Mouse (Mus musculus): ENCODE measurements at regions not wholly inside any gene's neighbourhood (a gene's known extent, or its start where the extent isn't known, plus 50 kb on each side); places are given as distances from the start of the nearest gene placed in this dataset.

DNA sequence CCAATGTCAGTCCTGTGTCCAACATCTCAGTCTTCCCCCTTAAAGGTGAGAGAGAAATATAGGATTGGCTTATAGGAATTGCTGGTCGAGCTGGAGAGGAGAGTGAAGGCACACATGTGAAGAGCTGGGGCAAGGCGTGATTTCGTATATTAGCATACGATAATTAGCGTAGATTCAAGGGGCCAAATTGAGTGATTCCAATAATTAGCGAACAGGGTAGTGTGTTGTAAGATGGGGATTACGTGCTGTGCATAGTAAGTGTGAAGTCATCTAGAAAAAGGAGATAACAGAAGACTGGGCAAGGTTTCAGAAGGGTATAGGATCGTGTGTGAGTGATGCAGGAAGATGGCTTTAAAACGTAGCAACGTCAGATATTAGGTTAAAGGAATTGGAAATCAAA, 147.6 kb upstream of the Auts2 start:
- intact Hi-C loops (cut with DNase I), result no loop called here

- intact Hi-C loops (cut with DNase I), result no loop called here
These were observed 132.1 kb upstream of the Auts2 start for GRCm38 (mm10) chr5:132675261-132675660.

DNA sequence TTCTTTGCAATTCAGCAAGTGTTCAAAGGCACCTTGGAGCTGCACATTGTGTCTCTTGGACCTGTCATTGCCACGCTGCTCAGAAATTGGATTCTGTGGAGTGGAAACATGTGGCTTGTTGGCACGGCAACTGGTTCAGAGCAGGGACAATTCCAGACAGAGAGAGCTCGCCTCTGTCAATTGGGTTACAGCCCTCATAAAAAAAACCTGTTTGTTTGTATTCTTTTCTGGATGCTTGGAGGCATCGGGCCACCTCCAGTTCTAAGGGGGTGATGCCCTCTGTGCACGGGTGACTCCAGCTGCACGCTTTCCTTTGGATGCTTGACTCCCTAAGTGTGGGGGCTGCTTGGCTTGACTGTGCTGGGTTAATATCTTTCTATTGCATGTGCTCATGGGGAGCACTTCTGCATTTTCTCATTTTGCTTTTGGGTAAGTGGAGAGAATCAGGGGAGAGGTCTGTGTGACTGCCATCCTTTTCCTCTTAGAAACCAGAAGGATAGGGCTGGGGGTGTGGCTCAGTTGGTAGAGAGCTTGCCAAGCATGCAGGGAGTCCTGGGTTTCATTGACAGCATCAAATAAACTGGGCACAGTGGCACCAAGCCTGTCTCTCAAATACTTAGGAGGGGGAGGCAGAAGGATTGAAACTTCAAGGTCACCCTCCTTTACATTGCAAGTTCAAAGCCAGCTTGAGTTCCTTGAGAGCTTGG, 130.6 kb upstream of the Auts2 start:
- intact Hi-C loops (cut with DNase I), result no loop called here

- intact Hi-C loops (cut with DNase I), result no loop called here
These were observed 128.4 kb upstream of the Auts2 start for GRCm38 (mm10) chr5:132671496-132671895.

GRCm38 (mm10) chr5:132667316-132667715, 124.2 kb upstream of the Auts2 start:
- intact Hi-C loops (cut with DNase I), result no loop called here

GRCm38 (mm10) chr5:132661266-132661665, 118.1 kb upstream of the Auts2 start:
- intact Hi-C loops (cut with DNase I), result no loop called here

- intact Hi-C loops (cut with DNase I), result no loop called here
These were observed 116.9 kb upstream of the Auts2 start for GRCm38 (mm10) chr5:132660036-132660435.

DNA sequence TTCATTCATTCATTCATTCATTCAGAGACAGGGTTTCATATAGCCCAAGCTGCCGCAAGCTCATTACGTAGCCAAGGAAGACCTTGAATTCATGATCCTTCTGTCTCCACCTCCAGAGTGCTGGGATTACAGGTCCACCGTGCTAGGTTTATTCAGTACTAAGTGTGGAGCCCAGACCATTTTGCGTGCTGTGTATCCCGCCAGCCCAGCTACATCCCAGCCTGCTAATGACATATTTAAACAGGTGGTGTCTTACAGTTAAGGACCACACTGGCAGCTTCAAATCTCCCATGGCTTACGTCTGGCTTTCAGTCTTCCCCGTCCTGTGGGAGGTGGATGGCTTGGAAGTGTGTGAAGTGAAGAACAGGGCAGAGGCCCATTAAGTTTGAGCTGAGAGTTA, 111.2 kb upstream of the Auts2 start:
- intact Hi-C loops (cut with DNase I), result no loop called here

DNA sequence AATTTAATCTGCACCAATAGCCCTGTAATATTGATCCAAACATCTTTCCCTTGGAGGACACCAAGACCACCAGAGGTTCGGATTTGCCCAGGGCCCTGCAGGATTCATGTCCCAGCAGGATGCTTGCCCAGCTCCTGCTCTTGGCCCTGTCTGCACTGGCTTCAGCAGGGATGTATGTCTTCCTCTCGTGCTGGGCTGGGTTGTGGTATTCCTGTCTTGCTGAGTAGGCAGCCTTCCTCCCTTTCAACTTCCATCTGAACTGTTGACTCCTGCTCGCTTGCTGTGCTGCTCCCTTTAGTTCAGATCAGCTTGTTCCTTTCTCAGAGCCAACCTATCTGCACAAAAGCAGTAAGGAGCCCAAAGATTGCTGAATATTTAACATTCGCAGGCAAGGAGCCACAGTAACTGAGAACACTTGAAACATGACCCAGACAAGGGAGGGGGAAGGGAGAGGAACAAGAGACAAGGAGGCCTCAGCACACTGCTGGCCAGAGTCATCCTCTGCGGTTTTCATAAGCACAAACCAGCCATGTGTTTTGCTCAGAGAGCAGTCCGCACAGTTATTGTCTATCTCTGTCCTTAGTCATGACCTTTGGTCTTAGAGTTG, 110.7 kb upstream of the Auts2 start:
- intact Hi-C loops (cut with DNase I), result no loop called here

DNA sequence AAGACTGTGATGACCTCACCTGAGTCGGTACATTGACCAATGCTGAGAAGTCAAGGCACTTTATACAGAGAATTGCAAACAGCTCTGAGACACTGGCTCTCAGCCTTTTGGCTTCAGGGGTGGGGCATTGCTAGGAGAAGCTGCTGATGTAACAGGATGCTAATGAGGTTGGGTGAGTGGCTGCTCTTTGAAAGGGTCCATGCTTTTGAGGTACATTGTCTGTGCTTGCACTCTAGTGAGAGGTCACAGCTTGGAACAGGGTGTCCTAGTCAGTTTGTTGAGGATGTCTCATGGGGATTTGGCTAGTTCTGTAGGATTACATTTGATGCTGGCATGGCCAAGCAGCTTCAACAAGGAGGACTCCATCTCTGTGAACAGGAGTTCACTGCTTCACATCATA, 109.1 kb upstream of the Auts2 start:
- intact Hi-C loops (cut with DNase I), result no loop called here

DNA sequence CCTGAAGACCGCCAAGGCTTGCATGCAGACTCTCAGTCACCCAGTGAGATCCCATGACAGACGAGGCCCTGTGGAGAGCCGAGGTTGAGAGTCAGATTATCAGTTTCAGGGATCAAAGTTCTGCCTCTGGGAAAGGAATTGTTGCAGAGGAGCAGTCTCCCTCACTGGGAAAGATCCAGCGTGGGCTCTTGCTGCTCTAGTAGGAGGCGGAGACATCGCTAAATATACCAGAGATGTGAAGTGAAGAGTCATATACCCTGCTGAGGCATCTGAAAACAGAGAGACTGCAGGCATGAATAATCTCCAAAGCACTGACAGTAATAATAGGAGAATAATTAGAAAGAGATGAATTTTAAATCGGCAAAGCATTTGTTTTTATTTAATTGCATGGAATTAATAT, 106.6 kb upstream of the Auts2 start:
- intact Hi-C loops (cut with DNase I), result no loop called here

DNA sequence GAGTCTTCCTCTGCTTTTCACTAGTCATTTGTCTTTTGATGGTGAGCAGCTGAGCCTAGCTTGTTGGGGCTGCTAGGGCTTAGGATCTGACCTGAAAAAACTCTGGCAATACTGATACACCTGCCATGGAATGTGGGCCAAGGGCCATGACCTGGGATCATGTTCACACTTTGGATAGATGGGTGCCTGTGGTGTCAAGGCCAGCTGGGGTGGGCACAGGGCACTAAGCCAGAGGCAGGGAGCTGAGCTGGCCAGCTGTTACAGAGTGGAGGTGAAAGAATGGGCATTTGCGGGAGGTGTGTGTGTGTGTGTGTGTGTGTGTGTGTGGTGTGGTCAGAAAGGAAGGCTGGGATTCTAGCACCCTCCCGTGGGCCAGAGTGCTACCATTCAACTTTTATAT, 105.6 kb upstream of the Auts2 start:
- intact Hi-C loops (cut with DNase I), result no loop called here

GRCm38 (mm10) chr5:132644646-132645172, 101.6 kb upstream of the Auts2 start:
- intact Hi-C loops (cut with DNase I), result no loop called here

GRCm38 (mm10) chr5:132643270-132643669, 100.1 kb upstream of the Auts2 start:
- intact Hi-C loops (cut with DNase I), result no loop called here

DNA sequence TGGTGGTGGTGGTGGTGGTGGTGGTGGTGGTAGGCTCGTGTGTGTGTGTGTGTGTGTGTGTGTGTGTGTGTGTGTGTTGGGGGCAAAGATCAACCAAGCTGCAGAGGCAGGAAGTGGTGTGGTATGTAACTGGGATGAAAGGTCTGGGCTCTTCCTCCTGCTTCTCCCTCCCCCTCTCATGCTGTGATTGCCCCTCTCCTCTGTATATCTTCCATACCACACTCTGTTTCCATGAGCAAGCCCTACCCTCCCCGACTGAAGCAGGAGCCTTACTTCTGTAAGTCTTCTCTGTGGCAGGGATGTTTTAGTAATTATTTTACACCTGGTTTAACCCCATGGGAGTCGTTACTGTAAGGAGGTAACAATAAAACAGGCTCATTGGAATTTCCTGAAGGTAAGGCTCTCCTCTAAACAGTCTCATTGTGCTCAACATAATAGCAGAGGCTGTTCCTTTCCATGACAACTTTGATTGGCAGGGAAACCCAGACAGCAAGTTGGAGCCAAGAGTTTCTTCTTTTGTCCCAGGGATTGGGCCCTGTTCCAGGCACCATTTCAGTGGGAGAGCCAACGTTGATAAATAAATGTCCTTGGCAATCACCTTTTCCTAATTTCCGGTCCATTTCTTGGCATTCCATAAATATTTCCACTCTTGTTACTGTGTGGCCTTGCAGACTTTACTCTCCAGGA, 90.2 kb upstream of the Auts2 start:
- intact Hi-C loops (cut with DNase I), result no loop called here

DNA sequence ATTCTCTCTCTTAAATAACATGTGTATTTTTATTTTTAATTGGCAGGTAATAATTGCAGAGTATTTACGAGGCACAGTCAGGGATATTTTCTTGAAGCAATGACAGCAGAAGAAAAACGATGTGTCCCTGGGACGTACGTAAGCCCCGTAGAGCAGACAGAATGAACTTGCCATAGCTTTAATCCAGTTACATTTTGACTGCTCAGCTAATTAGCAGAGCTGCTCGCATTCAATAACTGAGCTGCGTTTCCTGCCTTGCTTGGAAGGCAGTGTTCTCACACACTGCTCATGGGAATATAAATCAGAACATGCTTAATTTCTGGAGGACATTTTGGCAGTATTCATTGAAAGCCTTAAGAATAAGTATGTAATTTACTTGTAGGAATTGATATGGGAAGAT, 78.6 kb upstream of the Auts2 start:
- intact Hi-C loops (cut with DNase I), result no loop called here

DNA sequence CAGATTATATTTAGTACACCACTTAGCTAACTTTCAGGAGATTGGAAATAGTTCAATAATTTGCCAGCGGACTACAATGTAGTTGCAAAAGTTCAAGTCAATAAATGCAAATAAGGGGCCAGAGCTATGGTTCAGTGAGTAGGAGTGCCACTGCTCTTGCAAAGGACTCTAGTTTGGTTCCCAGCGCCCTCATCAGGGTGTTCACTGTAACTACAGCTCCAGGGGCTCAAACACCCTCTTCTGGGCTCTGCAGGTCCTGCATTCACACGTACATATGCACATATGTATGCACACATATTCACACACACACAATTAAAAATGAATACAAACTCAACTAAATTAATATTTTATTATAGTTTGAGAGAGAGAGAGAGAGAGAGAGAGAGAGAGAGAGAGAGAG, 74.1 kb upstream of the Auts2 start:
- intact Hi-C loops (cut with DNase I), result no loop called here

- intact Hi-C loops (cut with DNase I), result no loop called here
These were observed 66.1 kb upstream of the Auts2 start for GRCm38 (mm10) chr5:132609251-132609650.

- intact Hi-C loops (cut with DNase I), result no loop called here
These were observed 63.1 kb upstream of the Auts2 start for GRCm38 (mm10) chr5:132606216-132606615.

DNA sequence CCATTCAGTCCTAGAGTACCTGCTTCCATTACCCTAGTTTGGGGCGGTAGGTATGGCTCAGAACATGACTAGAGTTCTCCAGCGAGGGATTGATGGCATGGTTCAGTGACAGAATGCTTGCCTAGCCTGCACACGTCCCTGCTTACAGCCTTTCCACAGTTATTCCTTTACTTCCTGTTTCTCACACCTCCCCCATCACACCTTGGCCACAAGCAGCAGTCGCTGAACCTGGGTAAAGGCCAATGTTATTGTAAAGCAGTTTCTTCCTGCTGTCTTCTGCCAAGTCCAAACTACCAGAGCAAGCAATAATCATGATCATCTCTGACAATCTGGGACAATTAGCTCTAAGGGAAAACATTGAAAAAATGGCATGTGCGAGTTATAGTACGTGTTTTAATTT, 51.7 kb upstream of the Auts2 start:
- intact Hi-C loops (cut with DNase I), result no loop called here
